Mouse (Mus musculus): Measurements from ENCODE around the gene Ttc23. TPM values are rescaled to one million over a fixed set of nuclear protein-coding genes. Genes with fewer than 3 reads are reported as not detected.

Ttc23 gene
- polyA plus RNA-seq, 1 experiment from 2014 or later: 33.5 TPM

GRCm38 (mm10) chr7:67740382-67740781, 93.2 kb downstream of the Ttc23 start:
- Histone ChIP-seq H3K4me1 (ENCODE audit: insufficient read depth) (no peaks in the 10 kb centered on the region), H3K27me3 (ENCODE audit: insufficient read depth, low read length) (no peaks in the 10 kb centered on the region), H3K4me2 (no peak overlapping the region), H3K9me3 (ENCODE audit: low read depth, low read length) (no peaks in the 10 kb centered on the region), H3K4me3 (ENCODE audit: low read depth, low read length) (no peak overlapping the region), H3K36me3 (ENCODE audit: insufficient read depth) (no peaks in the 10 kb centered on the region), H3K27ac (ENCODE audit: low read depth) (no peak overlapping the region), H3K9ac (no peak overlapping the region)
- ATAC-seq (ENCODE audit: insufficient read depth): no peak
- WGBS: 78% methylated on average over 4 of the region's 4 CpGs
- no peak for DNase-seq
- no peak for TF ChIP-seq CTCF (IDR thresholded peaks at IDR 0.05; ENCODE audit: low read depth)

- Histone ChIP-seq H3K9ac (no peak overlapping the region), H3K36me3 (ENCODE audit: insufficient read depth) (no peaks in the 10 kb centered on the region), H3K9me3 (ENCODE audit: low read depth, low read length) (no peaks in the 10 kb centered on the region), H3K4me2 (no peak overlapping the region), H3K27ac (ENCODE audit: low read depth) (0 out of 2 replicates have a peak overlapping the region, but pooled peaks have one; percentile 31), H3K4me1 (ENCODE audit: insufficient read depth) (no peaks in the 10 kb centered on the region), H3K27me3 (ENCODE audit: insufficient read depth, low read length) (no peaks in the 10 kb centered on the region), H3K4me3 (ENCODE audit: low read depth, low read length) (no peak overlapping the region)
- 71% methylated on average over 5 of the region's 5 CpGs for WGBS
- no peak for TF ChIP-seq CTCF (IDR thresholded peaks at IDR 0.05; ENCODE audit: low read depth)
- ATAC-seq (ENCODE audit: insufficient read depth) (no peak), DNase-seq (no peak)
Observed at GRCm38 (mm10) chr7:67740796-67741195, 93.6 kb downstream of the Ttc23 start.

GRCm38 (mm10) chr7:67741706-67742105, 94.5 kb downstream of the Ttc23 start:
- peak; percentile 84 for ATAC-seq (ENCODE audit: insufficient read depth)
- H3K4me3 ChIP-seq (ENCODE audit: low read depth, low read length): no peak overlapping the region
- H3K27me3 ChIP-seq (ENCODE audit: insufficient read depth, low read length): no peaks in the 10 kb centered on the region
- no peak overlapping the region for H3K27ac ChIP-seq (ENCODE audit: low read depth)
- H3K4me2 ChIP-seq: no peak overlapping the region
- peak; percentile 56 for DNase-seq
- H3K9me3 ChIP-seq (ENCODE audit: low read depth, low read length): no peaks in the 10 kb centered on the region
- no peak overlapping the region for H3K9ac ChIP-seq
- 51% methylated on average over 7 of the region's 7 CpGs for WGBS
- H3K4me1 ChIP-seq (ENCODE audit: insufficient read depth): no peaks in the 10 kb centered on the region
- H3K36me3 ChIP-seq (ENCODE audit: insufficient read depth): no peaks in the 10 kb centered on the region
- TF ChIP-seq CTCF (IDR thresholded peaks at IDR 0.05; ENCODE audit: low read depth): no peak

- no peak overlapping the region for H3K9ac ChIP-seq
- DNase-seq (no peak), ATAC-seq (ENCODE audit: insufficient read depth) (no peak)
- H3K4me2 ChIP-seq: no peak overlapping the region
- no peak overlapping the region for H3K4me3 ChIP-seq (ENCODE audit: low read depth, low read length)
- no peaks in the 10 kb centered on the region for H3K9me3 ChIP-seq (ENCODE audit: low read depth, low read length)
- H3K27me3 ChIP-seq (ENCODE audit: insufficient read depth, low read length): no peaks in the 10 kb centered on the region
- H3K4me1 ChIP-seq (ENCODE audit: insufficient read depth): no peaks in the 10 kb centered on the region
- 80% methylated on average over 4 of the region's 4 CpGs for WGBS
- H3K36me3 ChIP-seq (ENCODE audit: insufficient read depth): no peaks in the 10 kb centered on the region
- TF ChIP-seq CTCF (IDR thresholded peaks at IDR 0.05; ENCODE audit: low read depth): no peak
- H3K27ac ChIP-seq (ENCODE audit: low read depth): no peak overlapping the region
Observed at GRCm38 (mm10) chr7:67747731-67748305, 100.6 kb downstream of the Ttc23 start.

GRCm38 (mm10) chr7:67749441-67750239, 102.4 kb downstream of the Ttc23 start:
- ATAC-seq (ENCODE audit: insufficient read depth) (no peak), DNase-seq (no peak)
- Histone ChIP-seq H3K9me3 (ENCODE audit: low read depth, low read length) (no peaks in the 10 kb centered on the region), H3K36me3 (ENCODE audit: insufficient read depth) (no peaks in the 10 kb centered on the region), H3K27ac (ENCODE audit: low read depth) (no peak overlapping the region), H3K4me1 (ENCODE audit: insufficient read depth) (no peaks in the 10 kb centered on the region), H3K4me3 (ENCODE audit: low read depth, low read length) (no peak overlapping the region), H3K4me2 (no peak overlapping the region), H3K27me3 (ENCODE audit: insufficient read depth, low read length) (no peaks in the 10 kb centered on the region), H3K9ac (no peak overlapping the region)
- no peak for TF ChIP-seq CTCF (IDR thresholded peaks at IDR 0.05; ENCODE audit: low read depth)
- WGBS: 57% methylated on average over 4 of the region's 4 CpGs

- Histone ChIP-seq H3K4me1 (ENCODE audit: insufficient read depth) (no peaks in the 10 kb centered on the region), H3K27ac (ENCODE audit: low read depth) (no peak overlapping the region), H3K4me3 (ENCODE audit: low read depth, low read length) (no peak overlapping the region), H3K27me3 (ENCODE audit: insufficient read depth, low read length) (peaks cover 7% of the 10 kb centered on the region), H3K36me3 (ENCODE audit: insufficient read depth) (no peaks in the 10 kb centered on the region), H3K4me2 (no peak overlapping the region), H3K9me3 (ENCODE audit: low read depth, low read length) (no peaks in the 10 kb centered on the region), H3K9ac (no peak overlapping the region)
- ATAC-seq (ENCODE audit: insufficient read depth): no peak
- 64% methylated on average over 11 of the region's 11 CpGs for WGBS
- TF ChIP-seq CTCF (IDR thresholded peaks at IDR 0.05; ENCODE audit: low read depth): no peak
- DNase-seq: peak; percentile 28
Observed at GRCm38 (mm10) chr7:67754606-67755005, 107.4 kb downstream of the Ttc23 start.

- WGBS: 76% methylated on average over 7 of the region's 7 CpGs
Observed at GRCm38 (mm10) chr7:67755366-67755765, 108.2 kb downstream of the Ttc23 start.

More at GRCm38 (mm10) chr7:67755366-67755765, 108.2 kb downstream of the Ttc23 start:
- Histone ChIP-seq H3K4me1 (ENCODE audit: insufficient read depth) (no peaks in the 10 kb centered on the region), H3K9me3 (ENCODE audit: low read depth, low read length) (no peaks in the 10 kb centered on the region), H3K36me3 (ENCODE audit: insufficient read depth) (no peaks in the 10 kb centered on the region), H3K4me2 (no peak overlapping the region), H3K4me3 (ENCODE audit: low read depth, low read length) (no peak overlapping the region), H3K27ac (ENCODE audit: low read depth) (no peak overlapping the region), H3K27me3 (ENCODE audit: insufficient read depth, low read length) (peaks cover 7% of the 10 kb centered on the region), H3K9ac (no peak overlapping the region)
- no peak for ATAC-seq (ENCODE audit: insufficient read depth)
- DNase-seq: no peak
- TF ChIP-seq CTCF (IDR thresholded peaks at IDR 0.05; ENCODE audit: low read depth): no peak
